Mouse (Mus musculus) embryonic facial prominence, embryonic 15.5 days (tissue): ENCODE measurements around the gene Nol3. TPM values are rescaled to one million over a fixed set of nuclear protein-coding genes. Genes with fewer than 3 reads are reported as not detected.
A peak's percentile ranks its signal among the peaks of the same experiment; 100 is the strongest.

Experiments
- ATAC-seq: fragments of 200-750 bp; cut with Nextera tagmentation; 2 replicates; pipeline ENCODE4 v1.8.0; 2017; ENCODE audit warnings: low read depth, moderate TSS enrichment; ENCODE audit not compliant: insufficient number of reproducible peaks, low FRiP score, low TSS enrichment
- H3K27ac ChIP-seq: fragments of 300-500 bp; sonication (generic); replicated peaks from 2 replicates; pipeline ENCODE4 v1.5.1; 2015; ENCODE audit warnings: mild to moderate bottlenecking, inconsistent platforms
- H3K27me3 ChIP-seq: fragments of 300-500 bp; sonication (generic); 2 replicates; pipeline ENCODE4 v1.6.1; 2015; ENCODE audit warnings: inconsistent platforms
- H3K36me3 ChIP-seq: fragments of 300-500 bp; sonication (generic); 2 replicates; pipeline ENCODE4 v1.6.1; 2015; ENCODE audit warnings: mild to moderate bottlenecking, inconsistent platforms
- H3K4me1 ChIP-seq: fragments of 300-500 bp; sonication (generic); 2 replicates; pipeline ENCODE4 v1.6.1; 2015; ENCODE audit warnings: inconsistent platforms
- H3K4me2 ChIP-seq: fragments of 300-500 bp; sonication (generic); replicated peaks from 2 replicates; pipeline ENCODE4 v1.6.1; 2015; ENCODE audit warnings: mild to moderate bottlenecking, inconsistent platforms
- H3K4me3 ChIP-seq: fragments of 300-500 bp; sonication (generic); replicated peaks from 2 replicates; pipeline ENCODE4 v1.5.1; 2015; ENCODE audit warnings: mild to moderate bottlenecking, inconsistent platforms
- H3K9ac ChIP-seq: fragments of 300-500 bp; sonication (generic); 2 replicates; pipeline ENCODE4 v1.6.1; 2015; ENCODE audit warnings: inconsistent platforms
- H3K9me3 ChIP-seq: fragments of 300-500 bp; sonication (generic); replicated peaks from 2 replicates; pipeline ENCODE4 v1.6.1; 2016; ENCODE audit warnings: inconsistent platforms
- WGBS: fragments of 180-500 bp; shearing (Covaris S2); methylation state at CpG from one replicate; pipeline ENCODE4 v1.1.7; 2015; 5-methylcytosine and 5-hydroxymethylcytosine counted together
- polyA plus RNA-seq: library from polyadenylated mRNA; unstranded; fragments of >200 nt; fragmentation: Nextera tagmentation; extraction: Ambion mirVana; gene quantifications from 2 replicates; pipeline ENCODE4 v1.2.1, GENCODE M21; 2015

Gene Nol3
- polyA plus RNA-seq, 1 experiment from 2014 or later = 3.6 TPM

DNA sequence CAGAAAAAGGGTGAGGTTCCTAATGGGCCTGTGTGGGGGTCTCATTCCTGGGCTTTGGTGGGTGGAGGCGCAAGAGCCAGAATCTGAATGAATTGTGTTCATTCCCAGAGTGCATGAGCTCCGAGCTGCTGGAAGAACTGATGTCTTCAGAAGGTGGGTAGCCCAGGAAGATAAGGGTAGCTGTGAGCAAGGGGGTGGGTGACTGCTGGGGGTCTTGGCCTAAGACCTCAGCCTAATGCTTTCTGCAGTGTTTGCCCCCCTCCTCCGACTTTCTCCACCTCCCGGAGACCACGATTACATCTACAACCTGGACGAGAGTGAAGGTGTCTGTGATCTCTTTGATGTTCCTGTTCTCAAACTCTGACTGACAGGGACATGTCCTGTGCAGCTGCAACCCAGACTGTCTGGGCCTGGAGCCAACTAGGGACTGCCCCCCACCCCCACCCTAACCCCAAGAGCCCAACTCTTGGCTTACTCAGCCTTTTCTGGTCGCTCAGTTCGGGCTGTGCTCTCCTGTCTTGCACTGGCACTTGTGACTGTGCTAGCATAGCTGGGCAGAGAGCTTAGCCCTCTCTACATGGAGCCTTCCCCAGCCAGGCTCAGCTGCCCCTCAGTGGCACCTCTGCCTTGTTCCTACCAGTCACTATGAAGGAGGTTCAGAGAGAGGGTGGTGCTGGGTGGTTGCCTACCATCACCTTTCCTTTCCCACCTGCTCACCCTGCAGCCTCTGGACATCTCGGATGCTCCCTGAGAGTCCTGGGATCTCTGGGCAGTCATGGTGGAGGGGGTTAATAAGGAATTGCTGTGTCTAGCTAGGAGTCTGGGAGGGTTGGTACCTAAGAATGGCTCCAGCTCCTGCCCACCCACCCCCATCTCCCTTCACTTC is 28.6 kb downstream of the Nol3 start:
- Histone ChIP-seq H3K4me1 (peaks cover 29% of the 10 kb centered on the region), H3K4me2 (0 out of 2 replicates have a peak overlapping the region, but pooled peaks have one; percentile 2), H3K9ac (no peak overlapping the region), H3K36me3 (peaks cover 71% of the 10 kb centered on the region), H3K27me3 (no peaks in the 10 kb centered on the region), H3K9me3 (no peaks in the 10 kb centered on the region), H3K4me3 (no peak overlapping the region), H3K27ac (peak overlapping the region; percentile 87)
- 44% methylated on average over 9 of the region's 9 CpGs for WGBS
- ATAC-seq = 0 out of 2 replicates have a peak, but pooled peaks have one; percentile 15

DNA sequence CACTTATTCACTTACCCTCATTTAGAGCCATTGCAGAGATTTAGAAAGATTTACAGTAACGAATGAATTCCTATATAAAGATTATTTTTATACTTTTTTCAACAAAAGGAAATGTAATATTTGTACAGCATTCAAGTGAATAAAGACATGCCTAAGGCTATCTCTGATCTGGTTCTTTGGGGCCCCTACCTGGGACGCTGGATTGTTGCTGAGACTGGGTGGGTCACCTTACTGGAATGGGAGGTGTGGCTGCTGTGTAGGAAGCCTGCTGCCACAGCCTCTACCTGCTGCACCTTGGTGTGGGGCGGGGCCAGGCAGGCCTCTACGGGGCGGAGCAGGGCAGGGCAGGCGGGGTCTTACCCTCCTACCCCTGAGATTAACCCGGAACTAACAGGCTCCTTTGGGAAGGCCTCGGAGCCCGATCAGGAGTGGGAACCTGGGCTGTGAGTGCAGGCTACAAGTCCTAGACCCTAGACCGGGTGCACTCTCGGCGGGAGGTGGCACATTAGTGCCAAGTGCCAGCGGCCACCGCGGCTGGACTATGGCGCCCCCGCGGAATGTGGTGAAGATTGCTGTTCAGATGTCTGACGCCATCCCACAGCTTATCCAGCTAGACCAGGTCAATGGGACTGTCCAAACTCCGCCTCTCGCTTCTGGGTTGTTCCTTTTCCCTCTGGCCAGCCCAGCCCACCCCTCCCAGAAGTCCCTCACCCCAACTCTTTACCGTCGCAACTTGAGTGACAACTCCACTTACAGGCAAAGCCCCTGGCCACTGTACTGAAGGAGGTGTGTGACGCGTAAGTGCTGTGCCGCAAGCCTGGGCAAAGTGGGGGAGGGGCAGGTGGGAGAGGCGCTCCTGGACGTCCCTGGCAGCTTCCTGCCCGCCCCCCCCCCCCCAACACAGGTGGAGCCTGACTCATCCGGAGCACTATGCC is 29.5 kb downstream of the Nol3 start, which contains the start of gene Elmo3:
Elmo3 (plus strand) TSS at position 391 of the 935 bp plus-strand sequence.
- peaks cover 29% of the 10 kb centered on the region for H3K4me1 ChIP-seq
- H3K4me2 ChIP-seq = peak within 1 kb of the TSS; percentile 74
- H3K27me3 ChIP-seq = no peaks in the 10 kb centered on the region
- H3K9ac ChIP-seq = peak within 1 kb of the TSS; percentile 47
- peak within 1 kb of the TSS; percentile 46 for H3K4me3 ChIP-seq
- H3K27ac ChIP-seq = peak within 1 kb of the TSS; percentile 87
- 3% methylated on average over 27 of the region's 30 CpGs for WGBS
- peaks cover 71% of the 10 kb centered on the region for H3K36me3 ChIP-seq
- peak; percentile 79 for ATAC-seq
- H3K9me3 ChIP-seq = no peaks in the 10 kb centered on the region

- ATAC-seq = peak; percentile 22; the same call in 1 of the 2 replicates
- peak overlapping the region; percentile 74 for H3K4me2 ChIP-seq
- H3K27me3 ChIP-seq = no peaks in the 10 kb centered on the region
- peak overlapping the region; percentile 47 for H3K9ac ChIP-seq
- H3K27ac ChIP-seq = peak overlapping the region; percentile 87; the same call in 1 of the 2 replicates
- H3K36me3 ChIP-seq = peaks cover 69% of the 10 kb centered on the region
- no peaks in the 10 kb centered on the region for H3K9me3 ChIP-seq
- WGBS = 34% methylated on average over 5 of the region's 5 CpGs
- H3K4me3 ChIP-seq = peak overlapping the region; percentile 46
- H3K4me1 ChIP-seq = peaks cover 29% of the 10 kb centered on the region
Measured at GRCm38 (mm10) chr8:105306146-105306691, 30.3 kb downstream of the Nol3 start.

DNA sequence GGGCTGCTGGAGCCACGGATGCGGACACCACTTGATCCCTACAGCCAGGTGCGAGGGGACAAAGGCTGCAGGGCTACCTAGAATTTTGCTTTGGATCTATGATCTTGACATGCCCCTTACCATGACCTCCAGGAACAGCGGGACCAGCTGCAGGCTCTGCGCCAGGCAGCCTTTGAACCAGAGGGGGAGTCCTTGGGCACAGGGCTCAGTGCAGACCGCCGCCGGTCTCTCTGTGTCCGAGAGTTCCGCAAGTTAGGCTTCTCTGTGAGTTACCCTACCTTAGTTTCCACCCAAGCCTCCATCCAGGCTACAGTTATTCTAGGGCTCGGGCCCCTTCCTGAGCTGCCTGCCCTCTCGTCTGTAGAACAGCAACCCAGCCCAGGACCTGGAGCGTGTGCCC is 31.7 kb downstream of the Nol3 start:
- H3K9me3 ChIP-seq = no peaks in the 10 kb centered on the region
- no peak overlapping the region for H3K4me2 ChIP-seq
- no peak overlapping the region for H3K4me3 ChIP-seq
- H3K4me1 ChIP-seq = peaks cover 29% of the 10 kb centered on the region
- no peak for ATAC-seq
- no peaks in the 10 kb centered on the region for H3K27me3 ChIP-seq
- WGBS = 95% methylated on average over 13 of the region's 13 CpGs
- no peak overlapping the region for H3K27ac ChIP-seq
- H3K36me3 ChIP-seq = peaks cover 70% of the 10 kb centered on the region
- no peak overlapping the region for H3K9ac ChIP-seq

- Histone ChIP-seq H3K27ac (no peak overlapping the region), H3K9me3 (no peaks in the 10 kb centered on the region), H3K4me2 (no peak overlapping the region), H3K4me3 (no peak overlapping the region), H3K36me3 (peaks cover 71% of the 10 kb centered on the region), H3K27me3 (no peaks in the 10 kb centered on the region), H3K4me1 (peaks cover 29% of the 10 kb centered on the region), H3K9ac (no peak overlapping the region)
- WGBS = 93% methylated on average over 10 of the region's 10 CpGs
- ATAC-seq = no peak
Measured at GRCm38 (mm10) chr8:105308428-105308827, 32.5 kb downstream of the Nol3 start.

- Histone ChIP-seq H3K9ac (no peak overlapping the region), H3K27ac (no peak overlapping the region), H3K4me2 (no peak overlapping the region), H3K4me1 (peaks cover 24% of the 10 kb centered on the region), H3K4me3 (no peak overlapping the region), H3K36me3 (peaks cover 68% of the 10 kb centered on the region), H3K9me3 (no peaks in the 10 kb centered on the region), H3K27me3 (no peaks in the 10 kb centered on the region)
- no peak for ATAC-seq
- 80% methylated on average over 15 of the region's 15 CpGs for WGBS
Measured at GRCm38 (mm10) chr8:105309142-105309847, 33.4 kb downstream of the Nol3 start.

GRCm38 (mm10) chr8:105310118-105310517 is 34.2 kb downstream of the Nol3 start:
- Histone ChIP-seq H3K4me3 (no peak overlapping the region), H3K4me2 (no peak overlapping the region), H3K9ac (no peak overlapping the region), H3K4me1 (peaks cover 16% of the 10 kb centered on the region), H3K36me3 (peaks cover 70% of the 10 kb centered on the region), H3K27me3 (no peaks in the 10 kb centered on the region), H3K27ac (no peak overlapping the region), H3K9me3 (no peaks in the 10 kb centered on the region)
- WGBS = 81% methylated on average over 8 of the region's 8 CpGs
- ATAC-seq = no peak

DNA sequence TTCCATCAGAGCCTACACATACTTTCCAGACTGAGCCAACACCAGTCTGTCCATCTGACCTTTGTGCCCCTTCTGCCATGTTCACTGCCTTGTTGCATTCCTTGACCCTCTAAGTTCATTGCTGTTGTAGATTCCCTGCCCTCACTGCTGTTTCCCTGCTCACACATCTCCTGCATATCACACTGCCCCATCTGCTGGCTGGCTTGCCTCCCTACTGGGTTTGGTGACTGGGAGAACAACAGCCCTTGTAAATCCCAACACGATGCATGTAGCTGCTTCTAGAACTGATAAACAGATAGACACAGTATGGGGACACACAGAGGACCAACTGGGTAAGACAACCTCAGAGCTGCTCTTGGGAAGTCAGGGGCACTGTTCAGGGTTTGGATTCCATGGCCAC is 35.8 kb downstream of the Nol3 start:
- no peak for ATAC-seq
- 81% methylated on average over 1 of the region's 1 CpGs for WGBS
- H3K4me2 ChIP-seq = no peak overlapping the region
- H3K27me3 ChIP-seq = no peaks in the 10 kb centered on the region
- H3K27ac ChIP-seq = no peak overlapping the region
- no peak overlapping the region for H3K4me3 ChIP-seq
- no peaks in the 10 kb centered on the region for H3K9me3 ChIP-seq
- H3K36me3 ChIP-seq = peaks cover 81% of the 10 kb centered on the region
- H3K9ac ChIP-seq = no peak overlapping the region
- H3K4me1 ChIP-seq = no peaks in the 10 kb centered on the region

DNA sequence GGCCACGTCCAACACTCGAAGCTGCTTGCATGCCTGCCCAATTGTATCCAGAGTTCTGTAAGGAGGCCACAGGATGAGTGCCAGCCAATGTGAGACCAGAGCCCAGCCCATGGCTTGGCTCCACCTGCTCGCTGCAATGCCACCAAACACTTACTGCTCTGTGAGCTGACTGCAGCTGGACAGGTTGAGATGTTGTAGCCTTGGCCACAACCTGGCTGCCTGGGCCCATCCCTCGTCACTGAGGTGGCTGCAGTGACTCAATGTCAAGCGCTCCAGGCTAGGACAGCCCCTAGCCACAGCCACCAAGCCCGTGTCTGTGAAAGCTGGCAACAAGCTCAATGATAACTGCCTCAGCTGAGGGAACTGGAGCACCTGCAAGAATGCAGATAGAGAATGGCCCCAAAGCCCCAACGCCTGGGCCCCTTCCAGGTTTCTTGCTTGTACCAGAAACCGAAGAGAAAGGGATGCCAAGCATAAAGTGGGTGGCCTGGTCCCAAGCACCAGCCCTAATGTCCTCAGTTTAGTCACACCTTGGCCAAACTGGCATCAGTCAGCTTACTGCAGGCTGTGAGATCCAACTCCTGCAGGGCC is 37.0 kb downstream of the Nol3 start:
- Histone ChIP-seq H3K4me1 (no peaks in the 10 kb centered on the region), H3K4me2 (no peak overlapping the region), H3K27me3 (no peaks in the 10 kb centered on the region), H3K9me3 (no peaks in the 10 kb centered on the region), H3K27ac (no peak overlapping the region), H3K36me3 (peaks cover 78% of the 10 kb centered on the region), H3K9ac (no peak overlapping the region), H3K4me3 (no peak overlapping the region)
- 88% methylated on average over 8 of the region's 8 CpGs for WGBS
- ATAC-seq = no peak

GRCm38 (mm10) chr8:105313622-105314402 is 37.9 kb downstream of the Nol3 start:
- H3K4me1 ChIP-seq = no peaks in the 10 kb centered on the region
- H3K4me2 ChIP-seq = no peak overlapping the region
- 79% methylated on average over 9 of the region's 9 CpGs for WGBS
- no peak overlapping the region for H3K4me3 ChIP-seq
- H3K9me3 ChIP-seq = no peaks in the 10 kb centered on the region
- no peak overlapping the region for H3K9ac ChIP-seq
- H3K36me3 ChIP-seq = peaks cover 78% of the 10 kb centered on the region
- H3K27ac ChIP-seq = no peak overlapping the region
- H3K27me3 ChIP-seq = no peaks in the 10 kb centered on the region
- ATAC-seq = no peak
